Mouse (Mus musculus): ENCODE data around the gene Bcas3. TPM values are rescaled to one million over a fixed set of nuclear protein-coding genes. Genes with fewer than 3 reads are reported as not detected.
"Not testable (repeated sequence)": the region's sequence is repeated elsewhere in the genome, so short reads cannot be mapped to it uniquely, and the experiment has no call there.

The Bcas3 gene
- total RNA-seq, 2 experiments from 2014 or later = 97.0 to 136 TPM

DNA sequence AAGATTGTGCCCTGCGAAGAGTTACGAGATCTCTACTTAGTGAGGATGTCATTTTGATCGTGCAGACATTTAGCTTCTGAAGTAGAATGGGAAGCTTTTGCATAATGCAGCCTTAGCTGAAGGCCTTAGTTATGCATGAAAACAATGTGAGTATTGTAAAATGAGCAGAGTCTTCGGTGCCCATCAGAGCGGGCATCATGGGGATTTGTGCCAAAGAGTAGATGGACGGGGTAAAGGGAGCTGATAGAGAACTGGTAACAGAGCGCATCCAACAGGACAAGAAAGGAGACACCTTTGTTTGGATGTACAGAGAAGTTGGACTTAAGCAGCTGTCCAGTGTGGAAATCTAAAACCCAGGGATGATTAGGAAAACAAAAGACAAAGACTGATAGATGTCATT is 108.6 kb downstream of the Bcas3 start:
- ATAC-seq (replicated peaks; ENCODE audit: low FRiP score, poor library complexity, severe bottlenecking) = no peak

DNA sequence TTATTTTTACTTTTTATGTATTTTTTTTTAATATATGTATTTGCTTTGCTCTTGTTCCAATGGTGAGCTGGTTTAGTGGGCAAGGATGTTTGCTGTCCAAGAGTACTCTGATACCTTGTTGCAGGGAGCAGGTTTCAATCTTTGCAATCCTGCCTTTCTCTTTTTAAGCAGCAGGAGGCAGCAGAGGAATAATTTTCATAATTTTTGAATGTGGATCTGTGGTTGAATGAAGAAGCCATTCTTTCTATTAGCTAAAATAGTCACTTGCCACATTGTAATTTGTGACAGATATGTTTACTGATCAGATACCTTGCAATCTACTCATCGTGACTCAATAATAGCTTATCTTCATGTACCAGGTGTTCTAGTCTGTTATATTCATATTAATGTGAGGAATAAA is 116.6 kb downstream of the Bcas3 start:
- ATAC-seq (replicated peaks; ENCODE audit: low FRiP score, poor library complexity, severe bottlenecking) = 0 out of 2 replicates have a peak, but pooled peaks have one; percentile 56

DNA sequence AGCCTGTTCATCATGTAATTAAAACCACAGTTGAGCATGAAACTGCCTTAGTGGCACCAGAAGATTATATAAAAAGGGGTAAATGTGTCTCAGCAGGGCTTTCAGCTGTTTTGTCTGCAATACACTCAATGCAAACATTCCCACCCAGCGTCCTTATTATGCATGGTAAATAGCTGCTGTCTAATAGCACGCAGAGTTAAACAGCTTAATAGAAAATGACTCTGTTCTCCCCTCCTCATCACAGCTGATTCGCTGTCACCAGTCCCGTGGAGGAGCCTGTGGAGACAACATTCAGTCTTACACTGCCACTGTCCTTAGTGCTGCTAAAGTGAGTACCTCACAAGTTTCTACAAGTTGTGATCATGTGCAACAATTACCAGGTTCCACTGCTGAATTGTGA is 117.5 kb downstream of the Bcas3 start:
- ATAC-seq (replicated peaks; ENCODE audit: low FRiP score, poor library complexity, severe bottlenecking) = no peak

DNA sequence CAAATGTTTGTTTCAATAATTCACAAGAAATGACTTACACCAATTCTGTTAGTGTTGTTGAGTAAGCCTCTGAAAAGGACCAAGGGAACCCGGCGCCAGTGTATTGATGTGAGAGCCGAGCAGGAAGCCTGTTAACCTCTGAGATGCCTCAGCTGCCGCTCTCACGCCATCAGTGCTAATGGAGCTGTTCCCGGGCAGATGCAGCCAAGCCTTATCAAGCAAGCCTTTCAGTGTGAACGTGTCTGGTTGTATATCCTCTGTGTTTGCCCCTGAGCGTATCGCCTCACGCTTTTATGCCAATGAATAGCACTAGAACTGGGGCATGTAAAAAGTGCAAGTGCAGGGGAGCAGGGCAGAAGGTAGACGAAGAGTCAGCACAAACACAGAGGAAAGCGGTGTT is 121.4 kb downstream of the Bcas3 start:
- ATAC-seq (replicated peaks; ENCODE audit: low FRiP score, poor library complexity, severe bottlenecking) = no peak

DNA sequence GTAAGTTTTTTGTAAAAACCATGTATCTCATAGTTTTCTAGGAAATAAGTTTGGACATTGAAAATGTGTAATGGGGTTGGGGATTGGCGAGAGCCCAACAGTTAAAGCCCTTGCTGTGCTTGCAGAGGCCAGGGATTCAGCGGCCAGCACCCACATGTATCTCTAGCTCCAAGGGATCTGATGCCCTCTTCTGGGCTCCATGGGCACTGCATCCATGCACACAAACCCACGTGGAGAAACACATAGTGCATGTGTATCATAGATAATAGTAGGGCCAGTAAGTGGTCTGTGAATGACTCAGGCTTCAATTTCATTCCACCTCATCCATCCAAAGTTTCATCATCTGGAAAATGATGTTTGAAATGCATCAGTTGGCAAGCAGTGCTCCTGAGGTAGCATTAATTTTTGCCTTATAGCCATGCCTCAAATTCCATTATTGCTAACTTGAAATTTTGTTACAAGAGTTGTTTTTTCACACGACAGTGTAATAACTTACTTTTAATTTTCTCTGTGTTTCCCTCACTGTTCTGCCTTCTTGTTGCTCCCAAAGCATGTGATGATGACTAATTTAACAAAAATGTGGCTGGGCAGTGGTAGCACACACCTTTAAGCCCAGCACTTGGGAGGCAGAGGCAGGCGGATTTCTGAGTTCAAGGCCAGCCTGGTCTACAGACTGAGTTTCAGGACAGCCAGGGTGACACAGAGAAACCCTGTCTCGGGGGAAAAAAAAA is 129.9 kb downstream of the Bcas3 start:
- 0 out of 2 replicates have a peak, but pooled peaks have one; percentile 68 for ATAC-seq (replicated peaks; ENCODE audit: low FRiP score, poor library complexity, severe bottlenecking)

DNA sequence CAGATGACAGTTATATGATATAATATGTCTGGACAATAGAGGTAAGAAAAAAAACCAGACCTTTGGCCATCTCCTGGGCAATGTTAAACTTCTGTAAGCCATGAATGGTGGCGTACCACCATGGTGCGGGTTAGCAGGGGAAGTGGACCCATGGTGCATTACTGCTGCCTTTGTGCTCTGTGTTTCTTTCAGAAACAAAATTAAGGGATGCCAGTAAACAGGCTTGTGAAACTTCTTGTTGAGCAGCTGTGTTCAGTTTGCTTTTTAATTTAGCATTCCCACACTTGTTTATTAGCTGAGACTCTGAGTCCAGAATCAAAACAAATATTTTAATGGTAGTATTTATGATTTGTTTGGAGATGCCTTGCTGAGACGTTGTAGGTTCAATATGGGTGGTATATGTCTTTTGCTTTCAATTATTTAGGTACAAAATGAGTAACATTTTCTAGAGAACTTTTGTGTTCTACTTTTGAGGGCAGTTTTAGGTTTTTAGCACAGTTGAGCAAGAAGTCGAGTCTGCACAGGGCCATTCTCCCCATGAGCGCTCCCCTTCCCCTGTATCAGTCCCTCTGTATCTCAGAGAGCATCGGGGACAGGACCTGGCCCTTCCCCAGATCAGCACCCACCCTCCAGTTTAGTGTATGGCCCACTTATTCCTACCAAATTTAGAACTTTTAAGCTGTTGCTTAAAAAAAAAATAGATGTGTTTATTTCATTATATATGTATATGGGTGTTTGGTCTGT is 132.4 kb downstream of the Bcas3 start:
- ATAC-seq (replicated peaks; ENCODE audit: low FRiP score, poor library complexity, severe bottlenecking) = no peak

DNA sequence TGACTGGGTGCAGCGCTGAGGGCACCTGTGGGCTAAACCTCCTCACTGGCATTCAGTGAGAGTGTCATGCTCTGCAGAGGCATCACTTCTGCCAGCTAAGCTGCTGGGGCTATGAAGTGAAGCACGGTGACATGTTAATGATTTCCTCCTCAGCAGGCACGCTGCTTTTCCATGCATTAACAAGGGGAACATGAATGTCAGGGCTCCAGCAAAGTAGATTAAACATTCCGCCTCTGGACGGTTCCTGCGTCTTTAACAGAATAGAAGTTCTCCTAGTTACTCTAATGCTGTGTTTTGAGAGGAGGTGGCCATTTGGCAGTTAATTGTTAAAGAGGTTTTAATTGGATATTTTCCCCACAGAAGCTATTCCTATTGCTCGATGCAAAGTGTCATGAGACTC is 134.5 kb downstream of the Bcas3 start:
- ATAC-seq (replicated peaks; ENCODE audit: low FRiP score, poor library complexity, severe bottlenecking) = no peak

DNA sequence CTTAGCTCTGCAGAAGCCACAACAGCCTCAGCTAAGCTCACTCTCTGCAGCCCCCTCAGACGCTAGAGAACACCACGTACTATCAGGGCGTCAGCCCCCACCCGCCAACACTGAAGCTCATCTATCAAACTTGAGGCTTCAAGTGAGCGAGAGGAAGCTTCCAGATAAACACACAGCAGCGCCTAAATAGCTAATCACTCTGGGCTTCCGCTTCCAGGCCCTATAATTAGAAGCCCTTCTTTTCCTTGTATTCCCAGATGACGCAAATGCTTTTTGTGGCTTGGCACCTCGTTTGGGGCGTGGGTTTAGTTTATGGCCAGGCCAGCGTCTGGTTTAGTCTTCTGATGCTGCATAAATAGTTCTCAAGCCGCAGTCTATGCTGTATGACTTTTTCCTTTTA is 139.3 kb downstream of the Bcas3 start:
- no peak for ATAC-seq (replicated peaks; ENCODE audit: low FRiP score, poor library complexity, severe bottlenecking)

DNA sequence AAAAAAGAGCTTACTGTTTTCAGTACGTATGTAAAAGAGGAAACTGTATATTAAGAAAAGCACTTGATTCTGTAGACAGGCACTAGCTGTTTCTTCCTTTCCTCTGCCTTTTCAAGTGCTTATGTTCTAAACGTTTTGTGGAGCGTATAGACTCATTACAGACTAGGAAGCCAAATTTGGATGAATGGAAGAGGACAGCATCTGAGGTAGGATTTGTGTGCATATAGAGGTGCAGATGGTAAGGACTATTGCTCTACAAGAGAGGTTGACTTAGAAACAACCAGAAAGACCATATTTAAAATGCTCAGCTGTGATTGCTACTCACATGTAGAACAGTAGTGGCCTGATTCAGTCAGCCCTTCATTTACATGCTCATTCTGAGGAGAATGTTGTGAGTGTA is 139.7 kb downstream of the Bcas3 start:
- no peak for ATAC-seq (replicated peaks; ENCODE audit: low FRiP score, poor library complexity, severe bottlenecking)

DNA sequence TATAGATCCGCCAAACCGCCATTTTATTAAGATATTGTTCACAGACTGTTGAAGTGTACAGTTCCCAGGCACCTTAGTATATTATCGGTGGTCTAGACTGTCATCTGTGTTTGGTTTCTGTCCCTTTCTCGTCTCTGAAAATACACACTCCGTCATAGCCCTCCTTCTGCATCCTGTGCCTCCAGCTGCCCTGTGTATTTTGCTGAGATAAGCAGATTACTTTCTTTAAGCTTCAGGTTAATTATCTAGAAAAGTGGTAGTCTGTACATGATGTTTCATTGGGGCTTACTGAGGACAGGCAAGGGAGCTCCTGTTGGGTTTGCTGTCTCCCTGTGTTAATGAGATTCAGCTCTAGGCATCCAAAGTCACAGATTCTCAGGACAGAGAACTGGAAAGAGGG is 146.6 kb downstream of the Bcas3 start:
- ATAC-seq (replicated peaks; ENCODE audit: low FRiP score, poor library complexity, severe bottlenecking) = no peak

DNA sequence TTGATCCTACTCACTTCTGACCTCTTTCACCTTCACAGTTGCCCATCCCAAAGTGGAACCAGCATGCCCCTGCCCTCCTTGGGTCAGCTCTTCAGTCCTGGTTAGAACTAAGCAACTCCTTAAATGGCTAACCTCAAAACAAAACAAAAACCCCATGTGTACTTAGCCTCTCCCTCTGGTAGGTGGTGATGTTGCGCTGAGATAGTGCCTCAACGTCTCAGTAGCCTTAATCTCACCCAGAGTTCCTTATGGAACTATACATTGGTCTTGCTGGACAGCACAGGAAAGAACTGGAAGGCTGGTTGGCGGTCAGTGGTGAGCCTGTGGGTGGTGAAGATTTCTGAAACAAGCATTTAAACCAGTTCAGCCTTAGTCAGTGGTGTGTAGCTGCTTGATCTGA is 149.1 kb downstream of the Bcas3 start:
- no peak for ATAC-seq (replicated peaks; ENCODE audit: low FRiP score, poor library complexity, severe bottlenecking)

DNA sequence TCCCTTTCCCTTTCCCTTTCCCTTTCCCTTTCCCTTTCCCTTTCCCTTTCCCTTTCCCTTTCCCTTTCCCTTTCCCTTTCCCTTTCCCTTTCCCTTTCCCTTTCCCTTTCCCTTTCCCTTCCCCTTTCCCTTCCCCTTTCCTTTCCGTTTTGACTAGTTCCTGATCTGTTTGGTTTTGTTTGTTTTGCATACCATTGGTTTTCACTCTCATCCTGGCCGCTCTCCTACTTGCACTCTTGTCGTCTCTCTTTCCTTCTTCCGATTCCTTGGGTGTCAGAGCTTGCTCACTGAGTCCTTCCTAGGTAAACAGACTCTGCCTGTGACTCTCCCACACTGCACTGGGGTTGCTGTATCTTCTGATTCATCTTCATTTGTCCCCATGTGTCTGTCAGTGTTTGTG is 151.8 kb downstream of the Bcas3 start:
- ATAC-seq (replicated peaks; ENCODE audit: low FRiP score, poor library complexity, severe bottlenecking) = not testable (repeated sequence)

DNA sequence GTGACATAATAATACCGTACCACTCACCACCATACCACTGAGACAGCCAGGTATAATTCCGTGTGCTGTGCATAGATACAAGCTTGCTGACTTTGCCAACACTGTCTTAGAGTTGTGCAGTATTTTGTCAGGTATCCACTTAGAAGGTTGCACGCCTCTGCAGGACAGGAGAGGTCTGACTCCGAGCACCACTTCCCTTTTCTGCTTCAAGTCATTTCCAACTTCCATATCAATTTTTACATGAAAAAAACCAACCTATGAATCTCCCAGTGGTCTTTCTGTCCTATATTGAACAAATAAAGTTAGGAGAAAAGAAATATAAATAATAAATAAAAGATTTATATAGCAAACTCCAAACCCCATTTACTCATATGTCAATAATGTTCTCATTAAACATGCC is 152.8 kb downstream of the Bcas3 start:
- no peak for ATAC-seq (replicated peaks; ENCODE audit: low FRiP score, poor library complexity, severe bottlenecking)

DNA sequence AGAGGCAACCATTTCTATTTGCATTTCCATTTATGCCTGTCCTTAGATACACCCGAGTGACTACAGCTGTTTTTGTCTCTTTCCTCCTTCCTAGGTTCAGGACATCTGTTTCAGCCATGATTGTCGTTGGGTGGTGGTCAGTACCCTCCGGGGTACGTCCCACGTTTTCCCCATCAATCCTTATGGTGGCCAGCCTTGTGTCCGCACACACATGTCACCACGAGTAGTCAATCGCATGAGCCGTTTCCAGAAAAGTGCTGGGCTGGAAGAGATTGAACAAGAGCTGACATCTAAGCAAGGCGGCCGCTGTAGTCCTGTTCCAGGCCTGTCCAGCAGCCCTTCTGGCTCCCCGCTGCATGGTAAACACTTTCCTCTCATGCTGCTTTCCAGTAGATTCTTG is 156.4 kb downstream of the Bcas3 start:
- 0 out of 2 replicates have a peak, but pooled peaks have one; percentile 35 for ATAC-seq (replicated peaks; ENCODE audit: low FRiP score, poor library complexity, severe bottlenecking)

DNA sequence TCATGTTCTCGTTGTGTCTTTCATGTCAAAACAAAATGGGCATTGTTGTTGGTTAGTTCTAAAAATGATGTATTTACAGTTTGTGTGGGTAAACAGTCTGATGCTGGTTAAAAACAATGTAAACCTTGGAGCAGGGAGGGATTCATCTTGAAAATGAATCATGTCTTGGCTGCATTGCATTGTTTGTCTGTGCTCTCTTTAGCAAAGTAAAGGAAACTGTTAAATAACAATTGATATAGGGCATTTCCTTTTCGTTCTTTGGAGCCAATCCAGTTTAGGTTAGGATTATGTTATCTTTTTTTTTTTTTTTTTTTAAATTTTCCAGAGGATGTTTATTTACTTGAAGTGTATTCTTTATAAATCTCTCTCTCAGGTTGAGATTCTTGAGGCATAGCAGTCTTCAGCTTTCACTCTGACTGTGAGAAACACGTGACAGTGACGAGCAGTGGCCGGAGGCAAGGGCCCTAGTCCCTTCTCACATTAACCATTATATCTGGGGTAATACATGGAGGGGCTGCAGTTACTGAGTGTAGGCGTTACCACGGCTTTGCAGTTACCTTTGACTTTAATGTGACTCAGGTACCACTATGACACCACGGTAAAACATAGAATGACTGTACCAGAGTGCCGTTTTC is 158.4 kb downstream of the Bcas3 start:
- no peak for ATAC-seq (replicated peaks; ENCODE audit: low FRiP score, poor library complexity, severe bottlenecking)

DNA sequence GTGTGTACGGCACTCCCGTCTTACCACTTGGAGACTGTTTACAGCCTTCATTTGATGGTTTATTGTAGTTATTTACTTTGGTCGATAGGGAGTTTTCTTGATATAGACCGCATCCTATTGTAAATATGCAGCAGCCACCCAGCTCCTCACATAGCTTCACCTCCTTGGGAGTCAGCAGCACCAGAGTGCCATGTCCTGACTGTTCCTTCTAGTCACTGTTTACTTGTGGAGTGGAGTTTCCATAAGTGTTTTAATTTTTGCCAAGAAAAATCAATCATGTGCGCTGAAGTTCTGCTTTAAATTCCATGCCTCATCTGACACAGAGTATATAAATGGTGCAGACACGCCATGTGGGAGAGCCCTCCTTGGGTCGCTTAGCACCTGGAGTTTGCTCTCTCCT is 163.8 kb downstream of the Bcas3 start:
- ATAC-seq (replicated peaks; ENCODE audit: low FRiP score, poor library complexity, severe bottlenecking) = no peak

DNA sequence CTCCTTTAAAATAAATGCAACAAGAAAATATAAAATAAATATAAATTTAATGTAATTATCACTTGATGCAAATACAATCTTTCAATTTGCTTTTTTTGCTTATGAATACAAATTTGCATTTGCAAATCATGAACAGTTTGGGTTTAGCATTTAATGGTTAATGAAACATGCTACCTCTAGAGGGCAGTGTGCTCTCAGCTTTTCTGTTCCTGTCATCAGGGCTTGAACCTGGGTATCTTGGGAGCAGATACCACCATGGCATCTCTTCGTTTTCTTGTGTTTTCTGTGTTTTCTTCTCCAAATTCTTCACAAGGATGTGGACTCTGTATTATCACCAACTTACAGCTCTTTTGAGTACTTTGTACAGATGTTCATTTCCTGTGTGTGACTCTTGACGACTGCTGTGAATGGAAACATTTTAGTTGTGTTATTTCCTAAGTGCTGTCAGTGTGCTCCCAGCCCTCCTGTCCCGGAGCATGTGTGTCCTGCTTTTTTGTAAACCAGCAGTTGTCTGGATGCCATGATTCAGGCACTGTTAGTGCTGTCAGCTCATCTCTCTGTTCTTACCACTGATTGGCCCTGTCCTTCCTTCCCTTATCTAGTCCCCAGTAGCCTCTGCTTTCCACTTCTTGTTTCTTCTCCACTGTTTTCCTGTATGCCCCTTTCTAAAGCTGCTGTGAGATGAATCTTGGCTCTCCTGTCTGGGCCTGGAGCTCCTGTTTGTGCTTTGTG is 165.2 kb downstream of the Bcas3 start:
- 0 out of 2 replicates have a peak, but pooled peaks have one; percentile 51 for ATAC-seq (replicated peaks; ENCODE audit: low FRiP score, poor library complexity, severe bottlenecking)

DNA sequence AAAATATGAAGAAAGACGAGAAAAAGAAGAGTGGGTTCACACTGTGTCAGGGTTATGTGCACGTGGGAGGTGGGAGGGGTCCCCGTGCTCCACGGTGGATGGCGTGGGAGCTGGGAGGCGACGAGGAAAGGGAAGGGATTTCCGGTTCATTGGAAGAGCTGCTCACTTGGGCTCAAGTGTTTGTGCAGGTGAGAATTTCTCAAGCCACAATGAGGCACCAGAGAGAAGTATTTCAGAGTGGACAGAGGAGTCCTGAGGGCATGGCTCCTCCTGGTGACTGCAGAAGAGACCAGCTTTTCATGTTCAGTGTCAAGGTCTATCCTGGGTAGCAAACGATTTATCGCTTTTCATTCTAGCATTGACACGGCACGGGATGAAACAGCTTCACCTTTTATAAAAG is 167.3 kb downstream of the Bcas3 start:
- ATAC-seq (replicated peaks; ENCODE audit: low FRiP score, poor library complexity, severe bottlenecking) = no peak

DNA sequence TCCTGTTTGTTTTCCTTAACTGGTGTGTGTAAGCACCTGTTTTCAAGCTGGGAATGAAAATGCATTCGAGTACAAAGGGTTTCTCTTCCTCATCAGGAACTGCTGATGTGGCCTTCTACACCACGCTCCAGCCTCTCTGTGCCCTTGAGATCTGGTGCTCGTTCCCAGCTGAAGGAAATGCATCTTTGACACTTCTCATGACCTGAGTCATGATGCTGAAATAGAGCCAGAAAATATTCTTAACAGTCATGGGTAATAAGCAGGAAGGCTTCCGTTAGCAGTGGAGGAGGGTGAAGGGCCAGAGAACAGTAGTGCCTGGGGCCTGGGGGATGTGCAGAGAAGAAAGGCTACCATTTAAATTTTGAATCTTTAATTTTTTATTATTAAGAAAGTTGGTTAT is 168.0 kb downstream of the Bcas3 start:
- ATAC-seq (replicated peaks; ENCODE audit: low FRiP score, poor library complexity, severe bottlenecking) = no peak

DNA sequence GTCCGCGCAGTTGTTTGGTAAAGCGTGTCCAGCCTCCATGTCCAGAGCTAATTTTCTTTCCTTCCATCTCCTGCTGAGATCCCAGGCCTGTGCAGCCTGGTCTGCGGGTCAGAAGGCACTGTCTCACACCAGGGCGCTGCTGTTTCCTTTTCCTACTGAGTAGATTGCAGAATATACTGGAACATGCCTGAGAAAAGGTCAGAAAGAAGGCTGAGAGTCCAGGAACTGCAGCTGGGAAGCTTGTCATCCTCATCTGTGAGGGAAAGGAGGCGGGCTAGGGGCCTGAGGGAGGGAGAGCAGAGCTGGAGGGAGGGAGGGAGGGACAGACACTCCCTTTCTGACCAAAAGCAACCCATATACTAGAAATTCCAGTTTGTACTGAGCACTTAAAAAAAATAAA is 170.7 kb downstream of the Bcas3 start:
- ATAC-seq (replicated peaks; ENCODE audit: low FRiP score, poor library complexity, severe bottlenecking) = no peak
